Mouse (Mus musculus) limb, embryonic 11.5 days (tissue): ENCODE measurements around the gene Gm28490. TPM values are rescaled to one million over a fixed set of nuclear protein-coding genes. Genes with fewer than 3 reads are reported as not detected.
"Not testable (repeated sequence)": the region's sequence is repeated elsewhere in the genome, so short reads cannot be mapped to it uniquely, and the experiment has no call there.

Experiments used
- ATAC-seq: fragments of 200-750 bp; cut with Nextera tagmentation; 2 replicates; pipeline ENCODE4 v1.8.0; 2017; ENCODE audit warnings: low read depth; ENCODE audit not compliant: insufficient number of reproducible peaks, low FRiP score, low TSS enrichment
- DNase-seq: peaks from one replicate; pipeline ENCODE4 v3.0.0-alpha.2; 2015; ENCODE audit warnings: low spot score
- H3K27ac ChIP-seq: fragments of 300-500 bp; sonication (generic); replicated peaks from 2 replicates; pipeline ENCODE4 v1.5.1; 2014; ENCODE audit warnings: low read depth, mild to moderate bottlenecking, low read length
- H3K27me3 ChIP-seq: fragments of 300-500 bp; sonication (generic); 2 replicates; pipeline ENCODE4 v1.6.1; 2014; ENCODE audit warnings: mild to moderate bottlenecking, low read length, mixed read lengths; ENCODE audit not compliant: control insufficient read depth, insufficient read depth
- H3K36me3 ChIP-seq: fragments of 300-500 bp; sonication (generic); 2 replicates; pipeline ENCODE4 v1.6.1; 2014; ENCODE audit warnings: mild to moderate bottlenecking, low read length, moderate library complexity, mixed read lengths; ENCODE audit not compliant: control insufficient read depth, insufficient read depth
- H3K4me1 ChIP-seq: fragments of 300-500 bp; sonication (generic); 2 replicates; pipeline ENCODE4 v1.6.1; 2014; ENCODE audit warnings: low read length, mixed read lengths; ENCODE audit not compliant: control insufficient read depth, insufficient read depth
- H3K4me2 ChIP-seq: fragments of 300-500 bp; sonication (generic); 2 replicates; pipeline ENCODE4 v1.6.1; 2014; ENCODE audit warnings: low read depth, mild to moderate bottlenecking, moderate library complexity; ENCODE audit not compliant: severe bottlenecking
- H3K4me3 ChIP-seq: fragments of 300-500 bp; sonication (generic); 2 replicates; pipeline ENCODE4 v1.5.1; 2014; ENCODE audit warnings: low read depth, low read length
- H3K9ac ChIP-seq: fragments of 300-500 bp; sonication (generic); 2 replicates; pipeline ENCODE4 v1.6.1; 2014; ENCODE audit warnings: mild to moderate bottlenecking, low read length
- H3K9me3 ChIP-seq: fragments of 300-500 bp; sonication (generic); 2 replicates; pipeline ENCODE4 v1.6.1; 2016; ENCODE audit warnings: low read length; ENCODE audit not compliant: control insufficient read depth
- WGBS: fragments of 180-500 bp; shearing (Covaris S2); extraction: QIAGEN DNeasy Blood & Tissue Kit; methylation state at CpG from one replicate; pipeline ENCODE4 v1.1.7; 2014; 5-methylcytosine and 5-hydroxymethylcytosine counted together
- polyA plus RNA-seq: library from polyadenylated mRNA; unstranded; fragments of >200 nt; fragmentation: Nextera tagmentation; extraction: Ambion mirVana; gene quantifications from 2 replicates; pipeline ENCODE4 v1.2.1, GENCODE M21; 2014

Gm28490 gene
- not detected in 2 replicates for polyA plus RNA-seq

DNA sequence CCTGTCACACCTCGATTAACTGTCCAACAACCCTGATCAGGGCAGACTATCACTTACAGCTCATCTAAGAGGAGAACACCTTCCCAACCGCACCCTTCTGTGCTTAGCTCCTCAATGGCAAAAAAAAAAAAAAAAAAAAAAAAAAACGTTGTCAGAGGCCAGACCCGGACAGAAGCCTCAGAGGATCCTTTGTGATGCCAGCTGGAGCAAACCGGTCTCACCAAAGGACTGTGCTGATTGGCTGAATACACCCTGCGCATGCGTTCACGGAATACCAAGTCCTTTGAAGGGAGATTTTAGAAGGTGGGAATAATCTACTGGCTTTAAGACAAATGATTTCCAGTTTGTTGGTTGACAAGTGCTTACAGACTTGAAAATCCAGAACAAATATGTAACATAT is at the start of gene Gm28490:
Gene Gm28490 (minus strand): TSS at position 101 of the 400 bp plus-strand sequence.
- H3K4me3 ChIP-seq, H3K27me3 ChIP-seq, H3K36me3 ChIP-seq, H3K4me2 ChIP-seq, H3K9ac ChIP-seq, H3K27ac ChIP-seq, H3K4me1 ChIP-seq, H3K9me3 ChIP-seq, DNase-seq, ATAC-seq: not testable (repeated sequence)
- no CpG with 5 or more reads among the region's 8 CpGs for WGBS
